Mouse (Mus musculus): ENCODE results near the gene Vasn. TPM values are rescaled to one million over a fixed set of nuclear protein-coding genes. Genes with fewer than 3 reads are reported as not detected.

Gene Vasn
- polyA plus RNA-seq, 1 experiment from 2014 or later = 20.4 TPM

DNA sequence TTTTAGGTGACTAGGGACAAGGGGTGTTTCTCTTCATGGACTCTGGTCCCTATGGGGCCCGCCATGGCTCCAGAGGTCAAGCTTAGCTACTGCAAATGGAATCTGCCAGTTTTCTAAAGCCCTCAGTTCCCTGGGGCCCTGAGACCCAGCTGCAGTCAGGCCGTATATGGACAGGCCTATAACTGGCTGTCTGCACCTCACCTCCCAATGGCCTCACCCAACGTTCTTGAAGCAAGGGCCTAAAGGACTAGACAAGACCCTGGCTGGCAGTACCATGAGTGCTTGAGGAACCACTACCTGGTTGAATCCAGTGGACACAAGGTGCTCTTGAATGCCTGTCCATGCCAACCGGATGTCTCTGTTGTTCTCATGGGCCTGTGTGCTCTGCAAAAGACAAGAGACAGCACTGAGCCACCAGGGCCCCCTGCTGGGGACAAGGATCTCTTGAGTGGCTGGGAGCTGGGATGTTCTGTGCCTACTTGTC, 15.6 kb downstream of the Vasn start:
- H3K9me3 ChIP-seq (replicated peaks; ENCODE audit: low read length) = no peaks in the 10 kb centered on the region
- DNase-seq (ENCODE audit: low spot score) (peak; percentile 44), ATAC-seq (replicated peaks; ENCODE audit: low FRiP score, low read depth) (0 out of 2 replicates have a peak, but pooled peaks have one; percentile 6)
- peak overlapping the region; percentile 78 for H3K27ac ChIP-seq
- 60% methylated on average over 4 of the region's 4 CpGs for WGBS
- H3K36me3 ChIP-seq (ENCODE audit: insufficient read depth, low read length) = peaks cover 24% of the 10 kb centered on the region; the same call in 1 of the 2 replicates
- peak; percentile 60 for TF ChIP-seq CTCF (IDR thresholded peaks at IDR 0.05; ENCODE audit: low read depth)
- H3K4me3 ChIP-seq (replicated peaks; ENCODE audit: low read depth, low read length) = no peak overlapping the region
- H3K9ac ChIP-seq (ENCODE audit: low read depth, low read length) = no peak overlapping the region
- no peaks in the 10 kb centered on the region for H3K27me3 ChIP-seq (ENCODE audit: insufficient read depth, low read length)
- peaks cover 28% of the 10 kb centered on the region; the same call in 1 of the 2 replicates for H3K4me1 ChIP-seq (replicated peaks; ENCODE audit: insufficient read depth, low read length)
- no peak overlapping the region for H3K4me2 ChIP-seq (ENCODE audit: low read length)

GRCm38 (mm10) chr16:4655764-4656570, 16.2 kb downstream of the Vasn start:
- DNase-seq (ENCODE audit: low spot score) = peak; percentile 59
- TF ChIP-seq CTCF (IDR thresholded peaks at IDR 0.05; ENCODE audit: low read depth) = peak; percentile 36; the same call in 1 of the 2 replicates
- Histone ChIP-seq H3K9me3 (replicated peaks; ENCODE audit: low read length) (no peaks in the 10 kb centered on the region), H3K4me3 (replicated peaks; ENCODE audit: low read depth, low read length) (no peak overlapping the region), H3K4me2 (ENCODE audit: low read length) (no peak overlapping the region), H3K4me1 (replicated peaks; ENCODE audit: insufficient read depth, low read length) (peaks cover 28% of the 10 kb centered on the region; the same call in 1 of the 2 replicates), H3K9ac (ENCODE audit: low read depth, low read length) (peak overlapping the region; percentile 47), H3K27me3 (ENCODE audit: insufficient read depth, low read length) (no peaks in the 10 kb centered on the region), H3K36me3 (ENCODE audit: insufficient read depth, low read length) (peaks cover 21% of the 10 kb centered on the region; the same call in 1 of the 2 replicates), H3K27ac (peak overlapping the region; percentile 78)
- ATAC-seq (replicated peaks; ENCODE audit: low FRiP score, low read depth) = peak; percentile 1; the same call in 1 of the 2 replicates
- WGBS = 32% methylated on average over 11 of the region's 11 CpGs

DNA sequence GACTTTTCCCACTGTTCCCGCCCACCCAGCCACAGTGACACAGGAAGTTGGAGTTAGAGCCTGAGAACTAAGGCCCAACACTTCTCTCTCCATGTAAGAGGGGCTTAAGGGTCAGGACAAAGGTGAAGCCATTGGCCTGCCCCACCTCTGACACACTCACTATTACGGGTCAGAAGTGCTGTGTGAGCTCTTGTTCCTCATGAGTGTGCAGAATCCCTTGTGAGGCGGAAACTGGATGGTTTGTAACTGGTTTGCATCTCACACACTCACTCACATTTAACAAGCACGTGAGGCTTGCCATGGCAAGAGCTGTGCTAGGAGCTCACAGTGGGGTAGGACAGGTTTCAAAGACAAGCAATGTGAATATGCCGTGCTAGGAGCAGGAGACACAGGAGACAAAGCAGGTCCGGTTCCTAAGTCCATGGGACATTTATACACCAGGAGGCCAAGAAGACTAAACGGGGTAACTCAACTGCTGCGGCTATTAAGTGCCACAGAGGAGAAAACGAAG, 16.9 kb downstream of the Vasn start:
- H3K27me3 ChIP-seq (ENCODE audit: insufficient read depth, low read length) = no peaks in the 10 kb centered on the region
- ATAC-seq (replicated peaks; ENCODE audit: low FRiP score, low read depth) = 0 out of 2 replicates have a peak, but pooled peaks have one; percentile 11
- peaks cover 16% of the 10 kb centered on the region; the same call in 1 of the 2 replicates for H3K36me3 ChIP-seq (ENCODE audit: insufficient read depth, low read length)
- no peaks in the 10 kb centered on the region for H3K9me3 ChIP-seq (replicated peaks; ENCODE audit: low read length)
- no peak overlapping the region for H3K4me2 ChIP-seq (ENCODE audit: low read length)
- H3K4me1 ChIP-seq (replicated peaks; ENCODE audit: insufficient read depth, low read length) = peaks cover 28% of the 10 kb centered on the region; the same call in 1 of the 2 replicates
- WGBS = 59% methylated on average over 9 of the region's 9 CpGs
- peak overlapping the region; percentile 78 for H3K27ac ChIP-seq
- DNase-seq (ENCODE audit: low spot score) = no peak
- H3K4me3 ChIP-seq (replicated peaks; ENCODE audit: low read depth, low read length) = no peak overlapping the region
- H3K9ac ChIP-seq (ENCODE audit: low read depth, low read length) = peak overlapping the region; percentile 47
- no peak for TF ChIP-seq CTCF (IDR thresholded peaks at IDR 0.05; ENCODE audit: low read depth)

DNA sequence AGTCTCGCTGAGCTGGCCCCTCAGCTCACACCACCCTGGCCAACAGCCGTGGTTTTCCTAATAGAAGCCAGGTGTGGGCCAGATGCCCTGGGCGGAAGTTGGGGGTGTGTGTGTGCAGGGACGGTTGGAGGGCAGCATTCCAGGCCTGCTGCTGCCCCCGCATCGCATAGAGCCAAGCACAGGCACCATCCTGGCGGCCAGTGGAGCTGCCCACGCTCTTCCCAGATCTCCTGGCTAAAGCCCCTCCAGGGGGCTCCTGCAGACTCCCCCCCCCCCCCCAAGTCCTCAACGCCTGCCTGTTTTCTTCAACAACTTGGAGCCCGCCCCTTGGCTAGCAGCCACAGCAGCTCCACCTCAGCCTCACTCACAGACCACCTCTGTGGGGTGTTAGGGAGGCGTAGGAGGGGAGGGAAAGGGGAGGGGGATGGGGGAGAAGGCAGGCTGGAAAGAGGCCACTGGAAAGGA, 19.1 kb downstream of the Vasn start:
- Histone ChIP-seq H3K27me3 (ENCODE audit: insufficient read depth, low read length) (no peaks in the 10 kb centered on the region), H3K27ac (peak overlapping the region; percentile 74), H3K9ac (ENCODE audit: low read depth, low read length) (peak overlapping the region; percentile 38; the same call in 1 of the 2 replicates), H3K36me3 (ENCODE audit: insufficient read depth, low read length) (peaks cover 6% of the 10 kb centered on the region; the same call in 1 of the 2 replicates), H3K9me3 (replicated peaks; ENCODE audit: low read length) (no peaks in the 10 kb centered on the region), H3K4me1 (replicated peaks; ENCODE audit: insufficient read depth, low read length) (peaks cover 28% of the 10 kb centered on the region; the same call in 1 of the 2 replicates), H3K4me3 (replicated peaks; ENCODE audit: low read depth, low read length) (no peak overlapping the region), H3K4me2 (ENCODE audit: low read length) (peak overlapping the region; percentile 8; the same call in 1 of the 2 replicates)
- DNase-seq (ENCODE audit: low spot score) = peak; percentile 85
- peak; percentile 81 for ATAC-seq (replicated peaks; ENCODE audit: low FRiP score, low read depth)
- no peak for TF ChIP-seq CTCF (IDR thresholded peaks at IDR 0.05; ENCODE audit: low read depth)
- 20% methylated on average over 11 of the region's 11 CpGs for WGBS

GRCm38 (mm10) chr16:4659326-4659725, 19.6 kb downstream of the Vasn start:
- no peak for TF ChIP-seq CTCF (IDR thresholded peaks at IDR 0.05; ENCODE audit: low read depth)
- 15% methylated on average over 2 of the region's 2 CpGs for whole genome bisulfite sequencing
- H3K36me3 ChIP-seq (ENCODE audit: insufficient read depth, low read length) = peaks cover 6% of the 10 kb centered on the region; the same call in 1 of the 2 replicates
- H3K27me3 ChIP-seq (ENCODE audit: insufficient read depth, low read length) = no peaks in the 10 kb centered on the region
- H3K4me1 ChIP-seq (replicated peaks; ENCODE audit: insufficient read depth, low read length) = peaks cover 28% of the 10 kb centered on the region; the same call in 1 of the 2 replicates
- H3K9me3 ChIP-seq (replicated peaks; ENCODE audit: low read length) = no peaks in the 10 kb centered on the region
- H3K9ac ChIP-seq (ENCODE audit: low read depth, low read length) = no peak overlapping the region
- DNase-seq (ENCODE audit: low spot score) (no peak), ATAC-seq (replicated peaks; ENCODE audit: low FRiP score, low read depth) (no peak)
- no peak overlapping the region for H3K4me2 ChIP-seq (ENCODE audit: low read length)
- H3K27ac ChIP-seq = peak overlapping the region; percentile 74
- H3K4me3 ChIP-seq (replicated peaks; ENCODE audit: low read depth, low read length) = no peak overlapping the region

GRCm38 (mm10) chr16:4661605-4662004, 21.9 kb downstream of the Vasn start:
- Histone ChIP-seq H3K4me2 (ENCODE audit: low read length) (no peak overlapping the region), H3K27me3 (ENCODE audit: insufficient read depth, low read length) (no peaks in the 10 kb centered on the region), H3K36me3 (ENCODE audit: insufficient read depth, low read length) (peaks cover 6% of the 10 kb centered on the region; the same call in 1 of the 2 replicates), H3K9me3 (replicated peaks; ENCODE audit: low read length) (no peaks in the 10 kb centered on the region), H3K9ac (ENCODE audit: low read depth, low read length) (no peak overlapping the region), H3K4me3 (replicated peaks; ENCODE audit: low read depth, low read length) (no peak overlapping the region), H3K27ac (no peak overlapping the region), H3K4me1 (replicated peaks; ENCODE audit: insufficient read depth, low read length) (peaks cover 14% of the 10 kb centered on the region; the same call in 1 of the 2 replicates)
- TF ChIP-seq CTCF (IDR thresholded peaks at IDR 0.05; ENCODE audit: low read depth) = no peak
- 28% methylated on average over 2 of the region's 2 CpGs for WGBS
- DNase-seq (ENCODE audit: low spot score) (no peak), ATAC-seq (replicated peaks; ENCODE audit: low FRiP score, low read depth) (no peak)

Measured in kidney, postnatal 0 days (tissue).